Mouse (Mus musculus): Measurements from ENCODE around the gene Cog5. TPM values are rescaled to one million over a fixed set of nuclear protein-coding genes. Genes with fewer than 3 reads are reported as not detected.

Gene Cog5
- polyA plus RNA-seq, 1 experiment from 2014 or later = 34.2 TPM

DNA sequence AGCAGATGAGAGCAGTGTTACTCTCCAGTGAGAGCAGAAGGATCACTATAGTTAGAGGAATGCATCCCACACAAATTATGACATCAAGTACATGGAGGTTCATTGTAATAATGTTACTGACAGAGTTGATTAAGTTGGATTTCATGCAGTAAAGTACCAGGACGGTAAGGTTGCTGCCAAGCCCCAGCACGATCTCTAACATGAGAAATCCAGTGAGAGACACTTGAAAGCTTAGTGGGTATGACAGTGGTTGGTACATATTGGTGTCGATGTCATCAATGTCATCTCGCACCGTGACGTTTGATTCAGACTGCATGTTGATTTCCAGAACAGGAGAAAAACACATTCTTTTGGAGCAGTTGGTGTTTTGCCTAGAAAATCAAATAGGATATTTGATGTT, 55.0 kb downstream of the Cog5 start:
- H3K36me3 ChIP-seq = peaks cover 10% of the 10 kb centered on the region; the same call in 1 of the 2 replicates
- H3K27ac ChIP-seq (ENCODE audit: poor library complexity, severe bottlenecking) = peak overlapping the region; percentile 5; the same call in 1 of the 2 replicates
- 0 out of 2 replicates have a peak overlapping the region, but pooled peaks have one; percentile 2 for H3K4me3 ChIP-seq
- no peaks in the 10 kb centered on the region for H3K27me3 ChIP-seq (replicated peaks)
- no peaks in the 10 kb centered on the region for H3K9me3 ChIP-seq (replicated peaks)
- H3K4me1 ChIP-seq (replicated peaks) = peaks cover 3% of the 10 kb centered on the region; the same call in 1 of the 2 replicates
- ATAC-seq (ENCODE audit: insufficient number of reproducible peaks, low FRiP score) = no peak
- 69% methylated on average over 6 of the region's 6 CpGs for WGBS
- no peak overlapping the region for H3K9ac ChIP-seq
- H3K4me2 ChIP-seq = peak overlapping the region; percentile 37

- ATAC-seq (ENCODE audit: insufficient number of reproducible peaks, low FRiP score) = no peak
- Histone ChIP-seq H3K9me3 (replicated peaks) (no peaks in the 10 kb centered on the region), H3K4me2 (peak overlapping the region; percentile 56), H3K4me3 (peak overlapping the region; percentile 40), H3K36me3 (peaks cover 10% of the 10 kb centered on the region; the same call in 1 of the 2 replicates), H3K27ac (ENCODE audit: poor library complexity, severe bottlenecking) (no peak overlapping the region), H3K9ac (peak overlapping the region; percentile 40; the same call in 1 of the 2 replicates), H3K4me1 (replicated peaks) (peaks cover 3% of the 10 kb centered on the region; the same call in 1 of the 2 replicates), H3K27me3 (replicated peaks) (no peaks in the 10 kb centered on the region)
- WGBS = 35% methylated on average over 5 of the region's 5 CpGs
Observed at GRCm38 (mm10) chr12:31712233-31712632, 57.6 kb downstream of the Cog5 start.

DNA sequence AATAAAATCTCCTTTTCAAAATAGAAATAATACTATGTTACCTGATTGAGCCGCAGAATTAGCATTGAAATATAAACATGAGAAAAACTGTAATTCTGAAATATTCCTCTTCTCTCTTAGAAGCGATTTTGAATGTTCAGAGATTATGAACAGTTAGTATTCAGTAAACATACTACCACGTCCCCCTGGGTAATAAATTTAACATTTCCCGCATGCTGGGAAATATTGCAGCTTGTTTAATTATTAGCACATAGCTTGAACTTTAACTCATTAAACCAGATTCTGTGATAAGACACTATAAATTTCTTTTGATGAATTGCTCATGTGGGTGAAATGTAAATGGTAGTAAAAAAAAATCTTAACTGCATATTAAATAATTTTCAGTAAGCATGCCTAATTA, 58.1 kb downstream of the Cog5 start:
- Histone ChIP-seq H3K27ac (ENCODE audit: poor library complexity, severe bottlenecking) (no peak overlapping the region), H3K27me3 (replicated peaks) (no peaks in the 10 kb centered on the region), H3K9ac (no peak overlapping the region), H3K4me2 (no peak overlapping the region), H3K36me3 (peaks cover 10% of the 10 kb centered on the region; the same call in 1 of the 2 replicates), H3K4me1 (replicated peaks) (peaks cover 3% of the 10 kb centered on the region; the same call in 1 of the 2 replicates), H3K9me3 (replicated peaks) (no peaks in the 10 kb centered on the region), H3K4me3 (no peak overlapping the region)
- WGBS = 80% methylated on average over 4 of the region's 4 CpGs
- ATAC-seq (ENCODE audit: insufficient number of reproducible peaks, low FRiP score) = no peak

- Histone ChIP-seq H3K4me1 (replicated peaks) (peaks cover 3% of the 10 kb centered on the region), H3K9ac (peak within 1 kb of the TSS; percentile 67), H3K4me3 (peak within 1 kb of the TSS; percentile 56), H3K4me2 (peak within 1 kb of the TSS; percentile 61), H3K9me3 (replicated peaks) (no peaks in the 10 kb centered on the region), H3K36me3 (peaks cover 10% of the 10 kb centered on the region; the same call in 1 of the 2 replicates), H3K27ac (ENCODE audit: poor library complexity, severe bottlenecking) (peak within 1 kb of the TSS; percentile 85), H3K27me3 (replicated peaks) (no peaks in the 10 kb centered on the region)
- WGBS = 27% methylated on average over 6 of the region's 6 CpGs
- no peak for ATAC-seq (ENCODE audit: insufficient number of reproducible peaks, low FRiP score)
Observed at GRCm38 (mm10) chr12:31713600-31713999, 58.9 kb downstream of the Cog5 start, which contains the start of gene Gpr22. Gene Gpr22 (minus strand): TSS chr12:31713947.

- ATAC-seq (ENCODE audit: insufficient number of reproducible peaks, low FRiP score) = no peak
- H3K4me2 ChIP-seq = peak overlapping the region; percentile 61; the same call in 1 of the 2 replicates
- peaks cover 8% of the 10 kb centered on the region; the same call in 1 of the 2 replicates for H3K36me3 ChIP-seq
- H3K9ac ChIP-seq = no peak overlapping the region
- H3K27me3 ChIP-seq (replicated peaks) = no peaks in the 10 kb centered on the region
- peaks cover 8% of the 10 kb centered on the region for H3K4me1 ChIP-seq (replicated peaks)
- H3K27ac ChIP-seq (ENCODE audit: poor library complexity, severe bottlenecking) = no peak overlapping the region
- no peaks in the 10 kb centered on the region for H3K9me3 ChIP-seq (replicated peaks)
- no peak overlapping the region for H3K4me3 ChIP-seq
- WGBS = 79% methylated on average over 3 of the region's 3 CpGs
Observed at GRCm38 (mm10) chr12:31714070-31714469, 59.4 kb downstream of the Cog5 start.

DNA sequence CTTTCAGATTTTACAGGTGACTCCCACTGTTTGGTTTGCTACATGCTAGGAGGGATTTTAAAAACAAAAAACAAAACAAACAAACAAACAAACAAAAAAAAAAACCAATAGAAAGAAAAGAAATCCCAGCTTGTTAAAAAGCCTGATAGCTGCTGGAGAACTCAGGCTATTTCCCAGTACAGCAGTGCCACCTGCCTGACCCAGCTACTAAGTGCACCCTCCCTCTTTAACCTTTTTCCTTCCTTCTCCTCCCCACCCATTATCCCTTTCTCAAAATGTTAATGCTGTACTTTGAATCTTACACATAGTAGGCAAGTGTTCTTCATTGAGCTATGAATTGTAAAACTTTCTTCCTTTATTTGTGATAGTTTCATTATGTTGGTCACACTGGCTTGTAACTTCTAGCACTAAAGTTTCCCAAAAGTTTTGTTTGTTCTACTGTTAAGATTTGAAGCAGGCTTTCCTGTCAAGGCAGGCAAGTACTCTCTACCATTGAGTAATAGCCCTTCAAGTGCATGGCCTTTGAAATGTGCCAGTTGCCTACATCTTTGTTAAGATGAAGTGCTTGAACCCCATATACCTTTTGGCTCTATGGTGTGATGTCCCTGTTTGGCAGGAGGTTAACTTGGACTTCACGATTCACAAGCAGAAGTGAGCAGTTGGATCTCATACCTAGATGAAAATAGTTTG, 65.1 kb downstream of the Cog5 start:
- Histone ChIP-seq H3K36me3 (peaks cover 3% of the 10 kb centered on the region), H3K4me1 (replicated peaks) (peaks cover 19% of the 10 kb centered on the region), H3K9ac (no peak overlapping the region), H3K4me2 (no peak overlapping the region), H3K9me3 (replicated peaks) (no peaks in the 10 kb centered on the region), H3K27ac (ENCODE audit: poor library complexity, severe bottlenecking) (no peak overlapping the region), H3K4me3 (no peak overlapping the region), H3K27me3 (replicated peaks) (no peaks in the 10 kb centered on the region)
- no peak for ATAC-seq (ENCODE audit: insufficient number of reproducible peaks, low FRiP score)
- 74% methylated on average over 1 of the region's 1 CpGs for WGBS

DNA sequence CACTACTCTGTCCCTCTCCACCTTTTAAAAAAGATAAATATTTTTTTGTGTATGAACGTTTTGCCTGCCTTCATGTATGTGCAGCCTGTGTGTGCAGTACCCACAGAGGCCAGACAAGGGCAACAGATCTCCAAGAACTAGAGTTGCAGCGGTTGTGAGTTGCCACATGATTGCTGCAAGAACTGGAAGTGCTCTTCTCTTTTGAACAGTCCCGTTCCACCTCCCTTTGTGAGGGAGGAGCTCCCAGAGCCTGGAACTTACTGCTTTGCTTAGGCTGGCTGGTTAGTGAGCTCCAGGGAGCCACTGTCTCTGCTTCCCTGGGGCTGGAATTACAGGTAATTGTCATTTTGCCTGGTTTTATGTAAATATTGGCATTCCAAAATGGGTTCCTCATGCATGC, 69.9 kb downstream of the Cog5 start:
- Histone ChIP-seq H3K9ac (no peak overlapping the region), H3K4me1 (replicated peaks) (peaks cover 29% of the 10 kb centered on the region), H3K9me3 (replicated peaks) (no peaks in the 10 kb centered on the region), H3K4me3 (no peak overlapping the region), H3K36me3 (peaks cover 3% of the 10 kb centered on the region), H3K27me3 (replicated peaks) (no peaks in the 10 kb centered on the region), H3K27ac (ENCODE audit: poor library complexity, severe bottlenecking) (no peak overlapping the region), H3K4me2 (no peak overlapping the region)
- 83% methylated on average over 3 of the region's 3 CpGs for WGBS
- no peak for ATAC-seq (ENCODE audit: insufficient number of reproducible peaks, low FRiP score)

DNA sequence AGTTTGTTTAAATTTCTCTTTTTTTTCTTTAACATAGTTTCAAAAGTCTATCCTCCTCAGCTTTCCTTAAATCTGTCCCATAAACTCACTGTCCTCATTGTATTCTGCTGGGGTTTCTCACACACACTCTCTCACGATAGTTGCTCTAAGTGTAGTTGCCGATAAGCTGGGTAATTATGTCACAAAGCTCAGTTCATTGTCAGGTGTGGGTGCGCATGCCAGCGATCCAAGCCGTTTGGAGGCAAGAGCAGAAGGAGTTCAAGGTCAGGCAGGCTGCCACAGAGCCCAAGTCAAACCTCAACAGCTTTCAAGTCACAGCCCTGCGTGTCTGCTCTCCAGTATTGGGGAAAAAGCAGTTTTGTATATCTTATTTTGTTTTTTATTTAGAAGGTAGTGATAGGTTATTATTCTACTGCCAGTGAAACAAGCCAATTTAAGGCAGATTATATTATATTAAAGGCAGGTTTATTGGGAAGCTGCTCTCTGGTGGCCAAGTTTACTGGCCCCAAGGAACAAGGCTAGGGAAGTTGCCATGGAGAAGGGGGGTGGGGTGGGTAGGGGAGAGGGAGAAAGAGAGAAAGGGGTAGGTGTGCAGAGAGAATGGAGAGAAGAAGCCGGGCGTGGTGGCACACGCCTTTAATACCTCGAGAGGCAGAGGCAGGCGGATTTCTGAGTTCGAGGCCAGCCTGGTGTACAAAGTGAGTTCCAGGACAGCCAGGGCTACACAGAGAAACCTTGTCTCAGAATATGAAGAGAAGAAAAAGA, 71.0 kb downstream of the Cog5 start:
- Histone ChIP-seq H3K36me3 (peaks cover 3% of the 10 kb centered on the region), H3K27ac (ENCODE audit: poor library complexity, severe bottlenecking) (peak overlapping the region; percentile 85), H3K9ac (no peak overlapping the region), H3K4me1 (replicated peaks) (peaks cover 26% of the 10 kb centered on the region), H3K27me3 (replicated peaks) (no peaks in the 10 kb centered on the region), H3K9me3 (replicated peaks) (no peaks in the 10 kb centered on the region), H3K4me3 (no peak overlapping the region), H3K4me2 (no peak overlapping the region)
- 0 out of 2 replicates have a peak, but pooled peaks have one; percentile 45 for ATAC-seq (ENCODE audit: insufficient number of reproducible peaks, low FRiP score)
- WGBS = 70% methylated on average over 12 of the region's 12 CpGs

- no peak for ATAC-seq (ENCODE audit: insufficient number of reproducible peaks, low FRiP score)
- Histone ChIP-seq H3K4me1 (replicated peaks) (peaks cover 19% of the 10 kb centered on the region), H3K4me2 (no peak overlapping the region), H3K9me3 (replicated peaks) (no peaks in the 10 kb centered on the region), H3K27me3 (replicated peaks) (no peaks in the 10 kb centered on the region), H3K9ac (no peak overlapping the region), H3K36me3 (peaks cover 3% of the 10 kb centered on the region), H3K4me3 (no peak overlapping the region), H3K27ac (ENCODE audit: poor library complexity, severe bottlenecking) (peak overlapping the region; percentile 58)
- 14% methylated on average over 1 of the region's 1 CpGs for WGBS
Observed at GRCm38 (mm10) chr12:31726707-31727106, 72.0 kb downstream of the Cog5 start.

DNA sequence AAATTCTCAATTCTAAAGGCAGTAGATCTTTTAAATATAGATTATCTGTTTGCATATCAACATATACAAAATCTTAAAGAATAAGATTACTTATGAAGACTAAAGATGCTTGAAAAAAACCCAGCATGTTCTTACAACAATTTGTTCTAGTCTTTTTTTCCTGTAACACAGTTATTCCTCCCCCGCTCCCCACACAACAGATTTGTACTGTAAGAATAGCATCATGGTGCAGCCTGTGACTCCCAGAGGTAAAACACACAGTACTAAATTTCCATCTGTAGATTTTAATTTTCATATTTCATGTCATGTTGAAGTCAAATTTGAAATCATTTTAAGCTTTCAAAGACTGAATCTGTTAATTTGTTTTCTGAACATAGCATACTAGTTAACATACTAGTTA, 75.5 kb downstream of the Cog5 start:
- 98% methylated on average over 1 of the region's 1 CpGs for WGBS
- no peak overlapping the region for H3K9ac ChIP-seq
- H3K27me3 ChIP-seq (replicated peaks) = no peaks in the 10 kb centered on the region
- no peaks in the 10 kb centered on the region for H3K9me3 ChIP-seq (replicated peaks)
- no peak overlapping the region for H3K4me3 ChIP-seq
- H3K36me3 ChIP-seq = no peaks in the 10 kb centered on the region
- no peak overlapping the region for H3K27ac ChIP-seq (ENCODE audit: poor library complexity, severe bottlenecking)
- ATAC-seq (ENCODE audit: insufficient number of reproducible peaks, low FRiP score) = no peak
- H3K4me1 ChIP-seq (replicated peaks) = peaks cover 20% of the 10 kb centered on the region
- no peak overlapping the region for H3K4me2 ChIP-seq

DNA sequence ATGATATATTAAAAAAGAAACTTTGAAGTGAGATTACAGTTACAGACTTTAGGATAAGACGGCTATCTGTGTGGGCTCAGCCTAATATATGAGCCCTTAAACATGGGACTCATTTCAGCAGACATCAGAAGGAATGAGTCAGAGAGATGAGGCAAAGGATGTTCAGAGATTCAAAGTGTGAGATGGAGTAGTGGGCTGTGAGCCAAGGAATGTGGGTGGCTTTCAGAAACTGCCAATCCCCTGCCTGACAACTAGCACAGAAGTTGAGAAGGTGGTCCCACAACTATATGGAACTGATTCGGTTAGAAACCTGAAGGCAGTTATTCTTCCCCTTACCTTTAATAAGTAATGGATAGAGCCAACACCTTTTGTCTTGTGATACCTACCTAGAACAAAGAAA, 79.9 kb downstream of the Cog5 start:
- ATAC-seq (ENCODE audit: insufficient number of reproducible peaks, low FRiP score) = no peak
- WGBS = 72% methylated on average over 2 of the region's 2 CpGs

More for the DNA sequence above, 79.9 kb downstream of the Cog5 start:
- no peak overlapping the region for H3K4me3 ChIP-seq
- H3K9ac ChIP-seq = no peak overlapping the region
- no peaks in the 10 kb centered on the region for H3K36me3 ChIP-seq
- no peaks in the 10 kb centered on the region for H3K27me3 ChIP-seq (replicated peaks)
- no peaks in the 10 kb centered on the region for H3K9me3 ChIP-seq (replicated peaks)
- H3K4me1 ChIP-seq (replicated peaks) = 0 out of 2 replicates have a peak, but pooled peaks cover 2% of the 10 kb centered on the region
- no peak overlapping the region for H3K4me2 ChIP-seq
- no peak overlapping the region for H3K27ac ChIP-seq (ENCODE audit: poor library complexity, severe bottlenecking)
